Mouse (Mus musculus): ENCODE measurements around the gene Rnf115. TPM values are rescaled to one million over a fixed set of nuclear protein-coding genes. Genes with fewer than 3 reads are reported as not detected.
"Not testable (repeated sequence)": the region's sequence is repeated elsewhere in the genome, so short reads cannot be mapped to it uniquely, and the experiment has no call there.

The Rnf115 gene
- polyA plus RNA-seq, 1 experiment from 2014 or later = 59.0 TPM

DNA sequence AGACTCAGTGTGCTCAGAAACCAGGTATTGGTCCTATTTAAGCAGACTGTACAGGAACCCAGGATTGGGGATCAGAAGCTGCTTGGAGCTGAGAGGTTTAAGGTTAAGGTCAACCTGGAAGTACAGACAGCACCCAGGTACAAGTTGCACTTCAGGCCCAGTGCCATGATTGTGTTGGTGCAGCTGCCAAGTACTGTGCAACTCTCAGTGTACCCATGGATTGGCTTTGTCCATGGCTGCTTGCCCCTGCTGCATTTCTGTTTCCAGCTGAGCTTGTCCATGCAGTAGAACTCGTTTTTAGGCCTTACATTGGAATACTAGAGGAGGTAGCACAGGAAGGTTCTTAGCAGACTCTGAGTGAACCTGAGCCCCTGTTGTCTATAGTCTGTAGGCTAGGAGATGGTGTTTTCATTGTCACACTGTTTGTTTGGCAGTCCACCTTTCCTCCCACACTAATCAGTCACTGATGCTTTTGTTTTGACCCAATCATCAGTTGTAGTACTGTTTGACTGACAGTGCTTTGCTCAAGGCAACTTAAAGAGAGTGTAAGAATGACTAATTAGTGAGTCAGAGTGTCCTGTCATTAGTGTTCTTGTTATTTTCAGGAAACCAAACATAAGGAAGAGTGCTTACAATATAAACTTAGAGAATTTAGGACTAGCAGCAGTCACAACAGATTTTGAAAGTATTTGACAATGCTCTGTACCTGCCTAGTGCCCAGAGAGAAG lies 9.7 kb downstream of the Rnf115 start:
- H3K4me2 ChIP-seq (ENCODE audit: low read length) = no peak overlapping the region
- no peak for DNase-seq (ENCODE audit: low spot score)
- no peaks in the 10 kb centered on the region for H3K27me3 ChIP-seq (ENCODE audit: insufficient read depth, low read length)
- no peak for ATAC-seq (replicated peaks; ENCODE audit: low FRiP score, low read depth)
- H3K4me1 ChIP-seq (replicated peaks; ENCODE audit: insufficient read depth, low read length) = 0 out of 2 replicates have a peak, but pooled peaks cover 4% of the 10 kb centered on the region
- no peak overlapping the region for H3K27ac ChIP-seq
- no peak for TF ChIP-seq CTCF (IDR thresholded peaks at IDR 0.05; ENCODE audit: low read depth)
- no peak overlapping the region for H3K4me3 ChIP-seq (replicated peaks; ENCODE audit: low read depth, low read length)
- WGBS = 44% methylated on average over 1 of the region's 1 CpGs
- no peaks in the 10 kb centered on the region for H3K9me3 ChIP-seq (replicated peaks; ENCODE audit: low read length)
- no peaks in the 10 kb centered on the region for H3K36me3 ChIP-seq (ENCODE audit: insufficient read depth, low read length)
- H3K9ac ChIP-seq (ENCODE audit: low read depth, low read length) = no peak overlapping the region

DNA sequence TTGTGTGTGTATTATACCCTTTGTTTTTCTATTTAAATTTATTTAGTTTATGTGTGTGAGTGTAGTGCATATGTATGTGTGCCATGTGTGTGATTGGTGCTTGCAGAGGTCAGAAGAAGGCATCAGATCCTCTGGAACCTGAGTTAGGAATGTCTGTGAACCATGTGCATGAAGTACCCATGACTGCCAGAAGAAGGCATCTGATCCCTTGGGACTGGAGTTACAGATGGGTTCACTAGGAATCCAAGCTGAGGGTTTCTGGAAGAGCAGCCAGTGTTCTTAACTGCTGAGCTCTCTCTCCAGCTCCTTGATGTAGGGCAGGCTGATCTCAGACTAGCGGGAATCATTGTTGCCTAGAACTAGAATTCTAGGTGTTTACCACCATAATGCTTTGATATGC lies 10.5 kb downstream of the Rnf115 start:
- Histone ChIP-seq H3K27me3 (ENCODE audit: insufficient read depth, low read length) (no peaks in the 10 kb centered on the region), H3K9ac (ENCODE audit: low read depth, low read length) (no peak overlapping the region), H3K4me3 (replicated peaks; ENCODE audit: low read depth, low read length) (no peak overlapping the region), H3K9me3 (replicated peaks; ENCODE audit: low read length) (no peaks in the 10 kb centered on the region), H3K36me3 (ENCODE audit: insufficient read depth, low read length) (no peaks in the 10 kb centered on the region), H3K4me1 (replicated peaks; ENCODE audit: insufficient read depth, low read length) (0 out of 2 replicates have a peak, but pooled peaks cover 4% of the 10 kb centered on the region), H3K4me2 (ENCODE audit: low read length) (no peak overlapping the region), H3K27ac (no peak overlapping the region)
- TF ChIP-seq CTCF (IDR thresholded peaks at IDR 0.05; ENCODE audit: low read depth) = peak; percentile 59
- 95% methylated on average over 1 of the region's 1 CpGs for WGBS
- ATAC-seq (replicated peaks; ENCODE audit: low FRiP score, low read depth) (0 out of 2 replicates have a peak, but pooled peaks have one; percentile 21), DNase-seq (ENCODE audit: low spot score) (peak; percentile 56)

GRCm38 (mm10) chr3:96740279-96740678 lies 12.8 kb downstream of the Rnf115 start:
- not testable (repeated sequence) for H3K9me3 ChIP-seq (replicated peaks; ENCODE audit: low read length); H3K4me2 ChIP-seq (ENCODE audit: low read length); H3K4me1 ChIP-seq (replicated peaks; ENCODE audit: insufficient read depth, low read length); H3K4me3 ChIP-seq (replicated peaks; ENCODE audit: low read depth, low read length); H3K27me3 ChIP-seq (ENCODE audit: insufficient read depth, low read length); H3K36me3 ChIP-seq (ENCODE audit: insufficient read depth, low read length); ATAC-seq (replicated peaks; ENCODE audit: low FRiP score, low read depth); H3K27ac ChIP-seq; DNase-seq (ENCODE audit: low spot score); H3K9ac ChIP-seq (ENCODE audit: low read depth, low read length)

DNA sequence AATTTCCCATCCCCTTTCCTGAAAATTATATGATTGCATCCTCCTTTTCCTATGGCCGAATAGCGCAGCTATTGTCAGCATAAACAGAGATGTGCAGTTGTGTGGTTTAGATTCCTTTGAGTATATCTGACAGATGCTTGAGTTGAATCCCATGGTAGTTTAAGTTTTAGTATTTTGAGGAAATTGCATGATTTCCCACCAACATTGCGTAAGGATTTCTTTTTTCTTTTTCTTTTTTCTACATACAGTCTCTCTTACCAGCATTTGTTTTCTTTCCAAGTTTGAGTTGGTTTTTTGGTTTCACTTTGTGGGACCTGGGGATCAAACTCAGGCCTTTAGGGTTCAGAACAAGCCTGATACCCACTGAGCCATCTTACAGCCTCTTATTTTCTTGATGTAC lies 16.9 kb downstream of the Rnf115 start:
- no peak for TF ChIP-seq CTCF (IDR thresholded peaks at IDR 0.05; ENCODE audit: low read depth)
- no peaks in the 10 kb centered on the region for H3K9me3 ChIP-seq (replicated peaks; ENCODE audit: low read length)
- H3K4me1 ChIP-seq (replicated peaks; ENCODE audit: insufficient read depth, low read length) = no peaks in the 10 kb centered on the region
- no peak overlapping the region for H3K27ac ChIP-seq
- no peaks in the 10 kb centered on the region for H3K36me3 ChIP-seq (ENCODE audit: insufficient read depth, low read length)
- H3K4me2 ChIP-seq (ENCODE audit: low read length) = no peak overlapping the region
- H3K27me3 ChIP-seq (ENCODE audit: insufficient read depth, low read length) = no peaks in the 10 kb centered on the region
- no peak overlapping the region for H3K9ac ChIP-seq (ENCODE audit: low read depth, low read length)
- H3K4me3 ChIP-seq (replicated peaks; ENCODE audit: low read depth, low read length) = no peak overlapping the region
- ATAC-seq (replicated peaks; ENCODE audit: low FRiP score, low read depth) = no peak
- WGBS = 90% methylated on average over 3 of the region's 3 CpGs
- DNase-seq (ENCODE audit: low spot score) = no peak

- Histone ChIP-seq H3K27me3 (ENCODE audit: insufficient read depth, low read length) (no peaks in the 10 kb centered on the region), H3K27ac (no peak overlapping the region), H3K4me1 (replicated peaks; ENCODE audit: insufficient read depth, low read length) (no peaks in the 10 kb centered on the region), H3K9ac (ENCODE audit: low read depth, low read length) (no peak overlapping the region), H3K9me3 (replicated peaks; ENCODE audit: low read length) (no peaks in the 10 kb centered on the region), H3K36me3 (ENCODE audit: insufficient read depth, low read length) (no peaks in the 10 kb centered on the region), H3K4me2 (ENCODE audit: low read length) (no peak overlapping the region), H3K4me3 (replicated peaks; ENCODE audit: low read depth, low read length) (no peak overlapping the region)
- peak; percentile 21 for DNase-seq (ENCODE audit: low spot score)
- no peak for TF ChIP-seq CTCF (IDR thresholded peaks at IDR 0.05; ENCODE audit: low read depth)
- 48% methylated on average over 1 of the region's 1 CpGs for WGBS
- ATAC-seq (replicated peaks; ENCODE audit: low FRiP score, low read depth) = no peak
Measured at GRCm38 (mm10) chr3:96746829-96747228, 19.4 kb downstream of the Rnf115 start.

DNA sequence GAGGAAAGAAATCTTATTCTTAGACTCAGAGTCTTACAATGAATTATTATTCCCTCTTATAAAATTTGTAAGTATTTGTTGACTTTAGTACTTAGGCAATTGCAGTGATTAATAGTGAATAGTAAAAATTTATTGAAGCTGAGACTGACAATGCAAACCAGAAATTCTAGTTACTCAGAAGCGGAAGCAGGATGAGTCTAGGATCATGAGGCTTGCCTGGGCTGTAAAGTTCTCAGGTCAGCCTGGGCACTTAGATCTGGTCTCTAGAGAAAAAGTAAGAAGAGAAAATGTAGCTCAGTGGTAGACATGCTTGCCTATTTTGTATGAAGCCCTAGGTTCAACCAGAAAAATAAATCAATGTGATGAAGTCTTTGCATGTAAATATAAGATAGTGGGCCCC lies 28.5 kb downstream of the Rnf115 start:
- H3K36me3 ChIP-seq (ENCODE audit: insufficient read depth, low read length) = 0 out of 2 replicates have a peak, but pooled peaks cover 3% of the 10 kb centered on the region
- no peak overlapping the region for H3K4me2 ChIP-seq (ENCODE audit: low read length)
- no peak overlapping the region for H3K4me3 ChIP-seq (replicated peaks; ENCODE audit: low read depth, low read length)
- H3K27ac ChIP-seq = no peak overlapping the region
- ATAC-seq (replicated peaks; ENCODE audit: low FRiP score, low read depth) (no peak), DNase-seq (ENCODE audit: low spot score) (peak; percentile 14)
- H3K9ac ChIP-seq (ENCODE audit: low read depth, low read length) = no peak overlapping the region
- H3K4me1 ChIP-seq (replicated peaks; ENCODE audit: insufficient read depth, low read length) = no peaks in the 10 kb centered on the region
- H3K9me3 ChIP-seq (replicated peaks; ENCODE audit: low read length) = no peaks in the 10 kb centered on the region
- H3K27me3 ChIP-seq (ENCODE audit: insufficient read depth, low read length) = no peaks in the 10 kb centered on the region
- no peak for TF ChIP-seq CTCF (IDR thresholded peaks at IDR 0.05; ENCODE audit: low read depth)
- WGBS = 76% methylated on average over 1 of the region's 1 CpGs

DNA sequence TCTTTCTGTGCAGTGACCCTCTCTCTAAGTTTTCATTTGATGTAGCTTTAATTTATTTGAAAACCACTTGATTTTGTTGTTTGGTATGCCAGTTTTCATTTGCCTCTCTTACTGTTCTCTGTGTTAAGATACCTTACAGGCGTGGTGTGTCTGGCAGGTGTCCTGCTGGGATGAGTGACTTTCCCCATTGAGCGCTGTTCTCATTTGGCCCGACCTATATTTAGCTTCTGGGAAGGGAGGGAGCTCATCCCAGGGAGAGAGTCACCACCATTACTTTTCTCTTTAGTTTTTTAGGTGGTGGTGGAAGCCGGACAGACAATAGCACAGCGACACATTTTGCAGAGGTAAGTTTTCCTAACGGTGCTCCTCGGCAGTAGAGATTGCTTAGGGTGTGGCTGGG lies 30.2 kb downstream of the Rnf115 start:
- 85% methylated on average over 7 of the region's 7 CpGs for WGBS
- H3K36me3 ChIP-seq (ENCODE audit: insufficient read depth, low read length) = 0 out of 2 replicates have a peak, but pooled peaks cover 3% of the 10 kb centered on the region
- H3K27ac ChIP-seq = no peak overlapping the region
- no peak overlapping the region for H3K4me3 ChIP-seq (replicated peaks; ENCODE audit: low read depth, low read length)
- no peak for TF ChIP-seq CTCF (IDR thresholded peaks at IDR 0.05; ENCODE audit: low read depth)
- no peaks in the 10 kb centered on the region for H3K9me3 ChIP-seq (replicated peaks; ENCODE audit: low read length)
- no peak overlapping the region for H3K4me2 ChIP-seq (ENCODE audit: low read length)
- no peak for ATAC-seq (replicated peaks; ENCODE audit: low FRiP score, low read depth)
- H3K4me1 ChIP-seq (replicated peaks; ENCODE audit: insufficient read depth, low read length) = no peaks in the 10 kb centered on the region
- DNase-seq (ENCODE audit: low spot score) = no peak
- no peaks in the 10 kb centered on the region for H3K27me3 ChIP-seq (ENCODE audit: insufficient read depth, low read length)
- H3K9ac ChIP-seq (ENCODE audit: low read depth, low read length) = no peak overlapping the region

All from kidney, postnatal 0 days (tissue).